Mouse (Mus musculus) CH12.LX (cell line): ENCODE results near the gene Bcor. TPM values are rescaled to one million over a fixed set of nuclear protein-coding genes. Genes with fewer than 3 reads are reported as not detected.

Experiments used
- DNase-seq: peaks from one replicate; pipeline ENCODE4 v3.0.0-alpha.2; 2013; ENCODE audit errors: extremely low read depth
- H3K27ac ChIP-seq: 2 replicates; pipeline ENCODE4 v1.5.1; 2012; ENCODE audit warnings: low read depth, mild to moderate bottlenecking, control low read depth, moderate library complexity; ENCODE audit not compliant: insufficient read depth
- H3K27me3 ChIP-seq: replicated peaks from 2 replicates; pipeline ENCODE3; 2012; ENCODE audit warnings: inconsistent platforms
- H3K36me3 ChIP-seq, 2 experiments: replicated peaks in 1 of 2; 2 replicates each; pipeline versions ENCODE3 to v1.6.1; 2012; ENCODE audit warnings: inconsistent platforms in 1 of 2, low read length in 1 of 2, mild to moderate bottlenecking in 1 of 2, mixed read lengths in 1 of 2, moderate library complexity in 1 of 2; ENCODE audit not compliant: control insufficient read depth in 1 of 2, insufficient read depth in 1 of 2
- H3K4me1 ChIP-seq, 2 experiments: 2 replicates each; pipeline ENCODE4 v1.6.1; 2012; ENCODE audit warnings: inconsistent platforms in 1 of 2, moderate library complexity in 1 of 2; ENCODE audit not compliant: insufficient read depth in 2 of 2, control insufficient read depth in 1 of 2
- H3K4me2 ChIP-seq: 2 replicates; pipeline ENCODE4 v1.6.1; 2012; ENCODE audit warnings: low read depth, mild to moderate bottlenecking, control low read depth; ENCODE audit not compliant: poor library complexity, insufficient read depth, severe bottlenecking
- H3K4me3 ChIP-seq, 3 experiments: fragments of 150-350 bp in 1 of 3; sonication (generic) in 1 of 3; replicated peaks in 1 of 3; 2 replicates each; pipeline versions ENCODE3 to v1.5.1; 2011 to 2012; ENCODE audit warnings: low read depth in 2 of 3, low read length in 2 of 3, mild to moderate bottlenecking in 2 of 3, moderate library complexity in 2 of 3, control low read depth in 1 of 3, improper control_type of control experiment in 1 of 3, inconsistent platforms in 1 of 3, mixed read lengths in 1 of 3; ENCODE audit not compliant: poor library complexity in 1 of 3
- H3K79me2 ChIP-seq: replicated peaks from 2 replicates; pipeline ENCODE4 v1.6.1; 2012; ENCODE audit warnings: mild to moderate bottlenecking, moderate library complexity; ENCODE audit not compliant: control insufficient read depth, poor library complexity, insufficient read depth, severe bottlenecking; ENCODE audit errors: extremely low read depth
- H3K9ac ChIP-seq: 2 replicates; pipeline ENCODE4 v1.6.1; 2012; ENCODE audit warnings: low read depth, mild to moderate bottlenecking, control low read depth, moderate library complexity; ENCODE audit not compliant: insufficient read depth
- H3K9me3 ChIP-seq: replicated peaks from 2 replicates; pipeline ENCODE3; 2012; ENCODE audit warnings: low read length, inconsistent platforms, mixed read lengths
- CHD1 ChIP-seq: IDR thresholded peaks from 2 replicates; pipeline ENCODE4 v1.6.1; 2012; ENCODE audit warnings: low read depth, low read length, improper control_type of control experiment, inconsistent platforms
- CHD2 ChIP-seq: IDR thresholded peaks from 2 replicates; pipeline ENCODE4 v1.6.1; 2011; ENCODE audit warnings: low read length, improper control_type of control experiment
- E2F4 ChIP-seq: IDR thresholded peaks from 2 replicates; pipeline ENCODE4 v1.6.1; 2011; ENCODE audit warnings: low read depth, low read length, improper control_type of control experiment; ENCODE audit not compliant: insufficient replicate concordance
- ELF1 ChIP-seq: IDR thresholded peaks from 2 replicates; pipeline ENCODE4 v1.6.1; 2014; ENCODE audit warnings: low read depth, mild to moderate bottlenecking, inconsistent platforms, low read length, improper control_type of control experiment
- ETS1 ChIP-seq: conservative IDR thresholded peaks from 2 replicates; pipeline ENCODE4 v1.6.1; 2012; ENCODE audit warnings: low read depth, mild to moderate bottlenecking, inconsistent platforms, low read length, improper control_type of control experiment, moderate library complexity
- GABPA ChIP-seq: IDR thresholded peaks from 2 replicates; pipeline ENCODE4 v1.6.1; 2012; ENCODE audit warnings: low read depth, low read length, improper control_type of control experiment, inconsistent platforms; ENCODE audit not compliant: insufficient replicate concordance
- IRF4 ChIP-seq: IDR thresholded peaks from 2 replicates; pipeline ENCODE4 v1.6.1; 2014; ENCODE audit warnings: low read depth, mild to moderate bottlenecking, inconsistent platforms, low read length, improper control_type of control experiment
- JUND ChIP-seq: conservative IDR thresholded peaks from 2 replicates; pipeline ENCODE4 v1.6.1; 2011; ENCODE audit warnings: low read depth, low read length, improper control_type of control experiment
- KAT2A ChIP-seq: IDR thresholded peaks from 2 replicates; pipeline ENCODE4 v1.6.1; 2012; ENCODE audit warnings: low read length, improper control_type of control experiment, inconsistent platforms; ENCODE audit not compliant: insufficient replicate concordance
- MAX ChIP-seq: IDR thresholded peaks from 2 replicates; pipeline ENCODE4 v1.6.1; 2011; ENCODE audit warnings: low read length, improper control_type of control experiment
- MEF2A ChIP-seq: IDR thresholded peaks from 2 replicates; pipeline ENCODE4 v1.6.1; 2014; ENCODE audit warnings: low read depth, mild to moderate bottlenecking, inconsistent platforms, low read length, improper control_type of control experiment, borderline replicate concordance
- MXI1 ChIP-seq: IDR thresholded peaks from 2 replicates; pipeline ENCODE4 v1.6.1; 2011; ENCODE audit warnings: mild to moderate bottlenecking, low read depth, low read length, improper control_type of control experiment
- MYC ChIP-seq: IDR thresholded peaks from 2 replicates; pipeline ENCODE4 v1.6.1; 2011; ENCODE audit warnings: low read depth, mild to moderate bottlenecking, improper control_type of control experiment, low read length
- RAD21 ChIP-seq: IDR thresholded peaks from 2 replicates; pipeline ENCODE4 v1.6.1; 2011; ENCODE audit warnings: low read depth, mild to moderate bottlenecking, low read length, improper control_type of control experiment, moderate library complexity
- SMC3 ChIP-seq: IDR thresholded peaks from 2 replicates; pipeline ENCODE4 v1.6.1; 2011; ENCODE audit warnings: low read depth, low read length, improper control_type of control experiment
- TBP ChIP-seq: conservative IDR thresholded peaks from 2 replicates; pipeline ENCODE4 v1.6.1; 2011; ENCODE audit warnings: low read depth, low read length, improper control_type of control experiment
- UBTF ChIP-seq: IDR thresholded peaks from 2 replicates; pipeline ENCODE4 v1.6.1; 2012; ENCODE audit warnings: low read depth, mild to moderate bottlenecking, inconsistent platforms, low read length, improper control_type of control experiment, moderate library complexity
- ZMIZ1 ChIP-seq: IDR thresholded peaks from 2 replicates; pipeline ENCODE4 v1.6.1; 2012; ENCODE audit warnings: low read depth, mild to moderate bottlenecking, inconsistent platforms, low read length, improper control_type of control experiment
- ZNF384 ChIP-seq: IDR thresholded peaks from 2 replicates; pipeline ENCODE4 v1.6.1; 2012; ENCODE audit warnings: low read depth, low read length, improper control_type of control experiment, inconsistent platforms
- dilution Hi-C: fragments of 300-500 bp; cut with MboI; formaldehyde crosslinking; loops from 2 replicates; pipeline ENCODE4 v1.14.3; 2020; ENCODE audit warnings: low sequenced_read_pairs; ENCODE audit not compliant: extremely low pct_unique_long_range_greater_than_20kb, extremely low pct_ligation_motif_present
- in situ Hi-C: fragments of 300-500 bp; cut with MboI; formaldehyde crosslinking; loops from 3 replicates; pipeline ENCODE4 v1.14.3; 2019; ENCODE audit warnings: low sequenced_read_pairs, low pct_ligation_motif_present, low pct_unique_long_range_greater_than_20kb, mixed read lengths
- polyA plus RNA-seq: library from polyadenylated mRNA; unstranded; fragments of >175 nt; gene quantifications from 2 replicates; pipeline ENCODE4 v1.2.1, GENCODE M21; 2012; ENCODE audit warnings: low read depth; ENCODE audit not compliant: insufficient read length
- total RNA-seq, 2 experiments: library from RNA; depleted of rRNA; stranded (reverse); fragments of 300-350 nt in 1 of 2; fragments of >200 nt in 1 of 2; gene quantifications; 2 replicates each; pipeline ENCODE4 v1.2.3; 2012 to 2014

The Bcor gene
- total and polyA plus RNA-seq, 3 experiments = 14.3 to 41.1 (median 33.8) TPM

DNA sequence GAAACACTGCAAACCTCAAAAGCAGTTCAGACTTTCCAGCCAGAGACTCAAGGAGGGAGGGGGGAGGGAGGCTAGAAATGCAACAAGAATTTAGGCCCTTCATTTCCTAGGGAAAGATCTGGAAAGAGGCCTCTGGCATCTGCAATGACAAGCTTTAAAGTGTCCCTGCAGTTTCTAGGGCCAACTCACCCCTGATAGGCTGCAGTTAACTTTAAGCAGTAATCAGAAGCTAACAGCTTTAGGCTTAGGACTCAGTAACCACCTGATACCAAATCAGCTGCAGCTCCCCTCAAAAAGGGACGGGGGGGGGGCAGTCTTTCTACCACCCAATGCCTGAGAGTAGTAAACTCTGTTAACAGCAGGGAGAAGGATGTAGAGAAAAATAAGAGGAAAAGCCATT, 156.6 kb downstream of the Bcor start:
- peak overlapping the region; percentile 52; the same call in 1 of the 2 replicates for H3K4me2 ChIP-seq
- no peak overlapping the region for H3K27ac ChIP-seq
- dilution Hi-C loops = no loop called here
- H3K4me3 ChIP-seq = no peak overlapping the region
- no peaks in the 10 kb centered on the region for H3K79me2 ChIP-seq
- H3K36me3 ChIP-seq = no peaks in the 10 kb centered on the region
- H3K27me3 ChIP-seq = no peaks in the 10 kb centered on the region
- peaks cover 25 to 30% of the 10 kb centered on the region in 2 experiments for H3K4me1 ChIP-seq
- TF ChIP-seq ELF1 (no peak), MXI1 (no peak), CHD1 (no peak), MEF2A (no peak), JUND (no peak), IRF4 (no peak), MAX (no peak), UBTF (no peak), ZMIZ1 (no peak), E2F4 (no peak)
- in situ Hi-C loops = loop anchor here (10.0 to 25.0 kb wide), 3 partner anchors 119 to 366 kb away; no protein-coding TSS in a partner anchor
- no peak overlapping the region for H3K9ac ChIP-seq
- no peaks in the 10 kb centered on the region for H3K9me3 ChIP-seq
- no peak for DNase-seq

DNA sequence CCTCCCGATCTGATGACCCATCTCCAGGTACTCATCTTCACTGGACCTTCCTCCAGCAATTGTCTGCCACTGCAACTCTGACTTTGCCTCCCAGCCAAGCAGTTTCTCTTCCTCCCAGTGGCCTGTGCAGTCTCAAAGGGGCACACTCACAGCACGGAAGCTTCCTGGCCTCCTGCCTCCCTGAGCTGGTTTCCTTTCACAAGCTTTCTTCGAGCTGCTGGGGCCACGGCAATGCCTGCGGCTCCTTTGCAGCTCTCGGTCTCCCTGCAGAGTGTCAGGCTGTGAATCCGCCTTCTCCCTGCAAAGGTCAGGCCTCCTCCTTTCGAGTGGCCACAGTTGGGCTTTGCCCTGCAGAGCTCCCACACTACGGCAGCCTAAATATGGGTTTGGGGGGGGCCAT, 157.0 kb downstream of the Bcor start:
- DNase-seq = no peak
- 0 out of 2 replicates have a peak, but pooled peaks have one; percentile 40 for TF ChIP-seq TBP
- TF ChIP-seq CHD2 = no peak
- TF ChIP-seq IRF4 = no peak
- Histone ChIP-seq H3K4me2 (peak overlapping the region; percentile 52), H3K36me3 (no peaks in the 10 kb centered on the region), H3K79me2 (no peaks in the 10 kb centered on the region), H3K9me3 (no peaks in the 10 kb centered on the region), H3K27me3 (no peaks in the 10 kb centered on the region), H3K27ac (peak overlapping the region; percentile 52; the same call in 1 of the 2 replicates), H3K4me1 (peaks cover 22 to 25% of the 10 kb centered on the region in 2 experiments), H3K9ac (no peak overlapping the region), H3K4me3 (no peak overlapping the region)
- dilution Hi-C loops (no loop called here), in situ Hi-C loops (loop anchor here (10.0 to 25.0 kb wide), 3 partner anchors 118 to 366 kb away; no protein-coding TSS in a partner anchor)

DNA sequence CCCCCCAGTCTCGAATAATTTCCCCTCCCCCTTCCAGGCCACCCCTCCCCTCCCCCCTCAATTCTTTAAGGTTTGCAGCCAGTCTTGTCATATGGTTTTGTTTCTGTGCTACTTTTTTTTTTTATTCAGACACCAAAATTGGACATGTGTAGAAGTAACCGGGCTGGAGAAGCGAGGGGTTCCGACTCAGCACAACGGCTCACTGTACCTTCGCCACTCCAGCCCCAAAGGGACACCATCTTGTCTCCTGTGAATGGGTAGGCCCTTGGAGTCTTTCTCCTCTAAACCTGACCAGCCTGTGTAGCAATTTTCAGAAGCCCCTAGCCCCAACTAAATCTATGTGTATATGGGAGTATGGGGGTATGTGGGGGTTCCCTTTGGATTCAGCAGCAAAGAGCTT, 157.6 kb downstream of the Bcor start:
- H3K79me2 ChIP-seq = no peaks in the 10 kb centered on the region
- no peak for DNase-seq
- H3K4me1 ChIP-seq = peaks cover 22 to 24% of the 10 kb centered on the region in 2 experiments
- dilution Hi-C loops (no loop called here), in situ Hi-C loops (loop anchor here (10.0 to 25.0 kb wide), 3 partner anchors 118 to 365 kb away; no protein-coding TSS in a partner anchor)
- H3K9me3 ChIP-seq = no peaks in the 10 kb centered on the region
- H3K27me3 ChIP-seq = no peaks in the 10 kb centered on the region
- H3K4me2 ChIP-seq = no peak overlapping the region
- no peak overlapping the region for H3K4me3 ChIP-seq
- H3K36me3 ChIP-seq = no peaks in the 10 kb centered on the region
- no peak overlapping the region for H3K27ac ChIP-seq
- no peak for TF ChIP-seq ELF1
- TF ChIP-seq ETS1 = no peak
- no peak for TF ChIP-seq RAD21
- TF ChIP-seq KAT2A = no peak
- no peak for TF ChIP-seq GABPA
- TF ChIP-seq SMC3 = no peak
- TF ChIP-seq MYC = no peak
- no peak for TF ChIP-seq ZNF384
- no peak for TF ChIP-seq MXI1
- H3K9ac ChIP-seq = no peak overlapping the region
